8 mouse cellular contexts compared by ENCODE assay signal in genomic region chr8:61487597-61488156, GRCm38 (mm10). TPM values are rescaled to one million over a fixed set of nuclear protein-coding genes. Genes with fewer than 3 reads are reported as not detected.
A peak's percentile ranks its signal among the peaks of the same experiment; 100 is the strongest.
DNase-seq lines count a peak whose midpoint lies in the region; ATAC-seq lines count a peak whose summit lies in the region.

Gene Cbr4, plus strand, starts transcription at chr8:61487734.

- WGBS in hindbrain, embryonic 11.5 days, result under 1% methylated on average over 29 of the region's 29 CpGs

- peak within 1 kb of the TSS; percentile 54 for H3K4me2 ChIP-seq in hindbrain, embryonic 11.5 days (replicated peaks; ENCODE audit: low read depth, low read length)

- no peaks in the 10 kb centered on the region for H3K36me3 ChIP-seq in hindbrain, embryonic 11.5 days (ENCODE audit: control insufficient read depth, insufficient read depth, low read length)

- no peaks in the 10 kb centered on the region for H3K27me3 ChIP-seq in hindbrain, embryonic 11.5 days (ENCODE audit: control insufficient read depth, insufficient read depth, low read length)

- no peaks in the 10 kb centered on the region for H3K4me1 ChIP-seq in hindbrain, embryonic 11.5 days (replicated peaks; ENCODE audit: control insufficient read depth, insufficient read depth, low read length)

- H3K9me3 ChIP-seq in hindbrain, embryonic 11.5 days (ENCODE audit: control insufficient read depth, low read length), result no peaks in the 10 kb centered on the region

- ATAC-seq in hindbrain, embryonic 11.5 days (ENCODE audit: low FRiP score), result peak; percentile 96

- peak within 1 kb of the TSS; percentile 64 for H3K27ac ChIP-seq in hindbrain, embryonic 11.5 days (ENCODE audit: low read depth, low read length)

- H3K9ac ChIP-seq in hindbrain, embryonic 11.5 days (ENCODE audit: low read depth, low read length), result peak within 1 kb of the TSS; percentile 76

- peak; percentile 93 for DNase-seq in Muller cell, postnatal 12 days (ENCODE audit: inconsistent ontology term)
- peak; percentile 89 for DNase-seq in cerebellum, adult 9-11 months
- peak; percentile 88 to 95 for DNase-seq in frontal cortex, adult 2 months (ENCODE audit: extremely low spot score in 1 of 2, low spot score in 1 of 2)
- DNase-seq in hindbrain, embryonic 11.5 days (ENCODE audit: low spot score), result peak; percentile 95
- peak; percentile 81 to 83 for DNase-seq in layer of hippocampus, postnatal 10 days (ENCODE audit: low spot score in 2 of 2)
- DNase-seq in lung, postnatal 10 days, result peak; percentile 94
- peak; percentile 78 for DNase-seq in ovary, postnatal 36 days (ENCODE audit: low spot score)
- DNase-seq in thymus, postnatal 25 days, result peak; percentile 80

- peak within 1 kb of the TSS; percentile 60 for H3K4me3 ChIP-seq in hindbrain, embryonic 11.5 days (ENCODE audit: low read depth, low read length)

RNA-seq across cellular contexts. Expression of gene Cbr4, which starts in this region (rescaled TPM):
- polyA plus RNA-seq in frontal cortex, adult 2 months (2012; rRNA removed), result 16.2 and 16.3 TPM in 2 replicates
- polyA plus RNA-seq in hindbrain, embryonic 11.5 days (2014; fragmentation: Nextera tagmentation; extraction: Ambion mirVana), result 29.8 and 31.8 TPM in 2 replicates
- 10 to 100 TPM; 24.8 to 25.8 TPM for total RNA-seq in layer of hippocampus, postnatal 10 days (2021)

Comparison
In these comparisons a context has a peak if more than half of its experiments do, and no peak if none do; other contexts are left out.
1. Peak in every context shown above with its lines: DNase-seq, ATAC-seq, H3K4me3 ChIP-seq and H3K27ac ChIP-seq.